In the genomic region with DNA sequence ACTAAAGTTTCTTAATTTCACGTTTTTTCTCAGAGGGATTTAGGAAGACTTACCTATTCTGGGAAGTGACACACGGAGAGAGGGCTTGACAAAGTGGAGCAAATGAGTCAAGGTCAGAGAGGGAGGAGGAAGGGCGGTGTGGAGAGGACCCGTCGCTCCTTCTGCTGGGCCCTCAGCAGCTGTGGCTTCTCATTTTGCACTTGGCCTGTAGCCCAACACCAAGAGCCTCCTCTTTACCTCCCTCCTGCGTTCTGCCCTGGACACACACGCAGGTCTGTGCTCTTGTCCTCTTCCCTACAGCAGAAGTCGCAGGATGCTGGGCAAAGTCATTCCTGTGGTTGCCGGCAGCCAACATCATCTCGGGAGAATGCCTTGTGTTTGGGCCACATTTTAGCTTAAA, we compare ENCODE assay signal across 15 mouse cellular contexts. TPM values are rescaled to one million over a fixed set of nuclear protein-coding genes. Genes with fewer than 3 reads are reported as not detected.
DNase-seq lines count a peak whose midpoint lies in the region; ATAC-seq lines count a peak whose summit lies in the region.
"Had no signal": no experiment of that assay in that cellular context is flagged by ENCODE, and none has a peak within 500 bp of the region (broad histone marks: within the 10 kb centered on the region; RNA-seq: fewer than 3 reads in every experiment).

No protein-coding gene starts in this region.

- H3K9me3 ChIP-seq in heart, embryonic 10.5 days, result no peaks in the 10 kb centered on the region
- no peaks in the 10 kb centered on the region for H3K9me3 ChIP-seq in forebrain, embryonic 15.5 days
- H3K9me3 ChIP-seq: limb, embryonic 15.5 days had no signal

- intact Hi-C loops in heart, postnatal 25 days (cut with DNase I), result no loop called here

- H3K4me1 ChIP-seq in heart, embryonic 10.5 days, result peaks cover 6% of the 10 kb centered on the region; the same call in 1 of the 2 replicates
- H3K4me1 ChIP-seq in forebrain, embryonic 15.5 days, result no peaks in the 10 kb centered on the region
- H3K4me1 ChIP-seq: limb, embryonic 15.5 days had no signal

- no peak overlapping the region for H3K4me2 ChIP-seq in forebrain, embryonic 15.5 days (replicated peaks)
- H3K4me2 ChIP-seq: limb, embryonic 15.5 days had no signal

- H3K4me3 ChIP-seq in heart, embryonic 10.5 days, result no peak overlapping the region
- no peak overlapping the region for H3K4me3 ChIP-seq in forebrain, embryonic 15.5 days
- H3K4me3 ChIP-seq: limb, embryonic 15.5 days had no signal

- 61% methylated on average over 10 of the region's 10 CpGs for WGBS in heart, embryonic 10.5 days
- WGBS in forebrain, embryonic 15.5 days, result 86% methylated on average over 10 of the region's 10 CpGs

- ATAC-seq in forebrain, embryonic 15.5 days (replicated peaks), result no peak
- ATAC-seq: hindbrain, postnatal 0 days had no signal

- DNase-seq in heart, adult 11 months, result peak; percentile 90
- DNase-seq in heart, postnatal 25 days (ENCODE audit: low spot score), result no peak
- DNase-seq in 3T3-L1 (ENCODE audit: low read depth, low spot score), result peak; percentile 9
- no peak for DNase-seq in heart, embryonic 10.5 days (ENCODE audit: low spot score)
- DNase-seq in heart, postnatal 4 days, result peak; percentile 52
- DNase-seq in right cerebral cortex, adult 2 months (ENCODE audit: low spot score in 2 of 2), result no peak
- no peak for DNase-seq in thymus, adult 18-20 months
- DNase-seq: cerebellum, adult 8-10 months; embryo, embryonic 11 days; right cerebral cortex, postnatal 25 days; thymus, postnatal 25 days had no signal

- H3K27ac ChIP-seq in heart, embryonic 10.5 days, result 0 out of 2 replicates have a peak overlapping the region, but pooled peaks have one; percentile 33
- H3K27ac ChIP-seq in forebrain, embryonic 15.5 days (replicated peaks), result no peak overlapping the region
- H3K27ac ChIP-seq: hindbrain, postnatal 0 days; limb, embryonic 15.5 days had no signal

- no peaks in the 10 kb centered on the region for H3K36me3 ChIP-seq in heart, embryonic 10.5 days
- no peaks in the 10 kb centered on the region for H3K36me3 ChIP-seq in forebrain, embryonic 15.5 days
- H3K36me3 ChIP-seq: limb, embryonic 15.5 days had no signal

- H3K27me3 ChIP-seq in heart, embryonic 10.5 days (ENCODE audit: insufficient read depth, poor library complexity, severe bottlenecking), result no peaks in the 10 kb centered on the region
- H3K27me3 ChIP-seq in forebrain, embryonic 15.5 days, result no peaks in the 10 kb centered on the region
- H3K27me3 ChIP-seq: limb, embryonic 15.5 days had no signal

- no peak overlapping the region for H3K9ac ChIP-seq in forebrain, embryonic 15.5 days (replicated peaks)
- H3K9ac ChIP-seq: limb, embryonic 15.5 days had no signal

RNA-seq across cellular contexts. Expression of a gene that starts 22.0 kb away (rescaled TPM):
- total RNA-seq in heart, postnatal 25 days (2021), result 100 to 1,000 TPM; 299 to 338 TPM
- polyA plus RNA-seq in heart, embryonic 10.5 days (2016; fragmentation: Nextera tagmentation; extraction: Ambion mirVana), result 25.8 and 36.2 TPM in 2 replicates
- 100 to 1,000 TPM; 223 to 230 TPM for total RNA-seq in heart, postnatal 4 days (2021)
- 158 and 159 TPM in 2 replicates for polyA plus RNA-seq in forebrain, embryonic 15.5 days (2015; fragmentation: Nextera tagmentation; extraction: Ambion mirVana)
- total RNA-seq: monocyte, adult 5-6 weeks had no signal

RNA-seq across cellular contexts. Expression of a gene that starts 32.0 kb away (rescaled TPM):
- 10 to 100 TPM; 20.5 to 22.7 TPM for total RNA-seq in heart, postnatal 25 days (2021)
- polyA plus RNA-seq in heart, embryonic 10.5 days (2016; fragmentation: Nextera tagmentation; extraction: Ambion mirVana), result 56.6 and 57.3 TPM in 2 replicates
- total RNA-seq in heart, postnatal 4 days (2021), result 10 to 100 TPM; 45.7 to 47.6 TPM
- polyA plus RNA-seq in forebrain, embryonic 15.5 days (2015; fragmentation: Nextera tagmentation; extraction: Ambion mirVana), result 33.9 and 37.9 TPM in 2 replicates

RNA-seq across cellular contexts. Expression of a gene that starts 32.1 kb away (rescaled TPM):
- total RNA-seq in heart, postnatal 25 days (2021), result under 1 TPM; 0.73 to 0.78 TPM
- polyA plus RNA-seq in heart, embryonic 10.5 days (2016; fragmentation: Nextera tagmentation; extraction: Ambion mirVana), result 13.4 and 14.0 TPM in 2 replicates
- total RNA-seq in heart, postnatal 4 days (2021), result 1 to 10 TPM; 8.6 to 9.1 TPM
- polyA plus RNA-seq in forebrain, embryonic 15.5 days (2015; fragmentation: Nextera tagmentation; extraction: Ambion mirVana), result 5.1 and 6.0 TPM in 2 replicates

Comparison
In these comparisons a context has a peak if more than half of its experiments do, and no peak if none do; other contexts are left out.
1. DNase-seq: peak in heart, adult 11 months (single experiment), 3T3-L1 (single experiment) and heart, postnatal 4 days (single experiment); none in heart, postnatal 25 days (single experiment), heart, embryonic 10.5 days (single experiment), right cerebral cortex, adult 2 months (0 of 2) and thymus, adult 18-20 months (0 of 2).
2. RNA of a gene that starts 32.1 kb away (total RNA-seq): 8.6 to 9.1 TPM in heart, postnatal 4 days; 0.73 to 0.78 TPM in heart, postnatal 25 days; every median in the first group is over 4 times any median in the second.